In the genomic region with DNA sequence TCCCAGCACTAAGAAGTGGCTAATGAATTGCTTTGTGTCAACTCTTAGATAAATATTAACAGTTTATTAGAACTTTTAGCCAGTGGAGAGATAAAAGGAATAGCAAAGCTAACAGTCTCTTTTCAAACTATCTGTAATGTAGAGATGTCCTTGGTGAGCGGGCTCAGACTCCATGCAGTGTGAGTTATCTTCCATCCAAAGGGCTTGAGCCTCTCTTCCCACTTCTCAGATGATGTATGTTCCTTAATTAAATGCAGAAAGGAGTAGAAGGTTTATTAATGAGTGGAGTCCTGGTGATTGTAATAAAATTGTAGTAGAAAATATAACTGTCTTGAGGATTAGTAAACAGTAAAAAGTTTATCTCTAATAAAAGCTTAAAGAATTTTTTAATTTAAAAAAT, we compare ENCODE assay signal across 35 mouse cellular contexts.
"Had no signal": no experiment of that assay in that cellular context is flagged by ENCODE, and none has a peak within 500 bp of the region (broad histone marks: within the 10 kb centered on the region; RNA-seq: fewer than 3 reads in every experiment).

No protein-coding gene starts in this region.

- H3K9me3 ChIP-seq: heart, embryonic 10.5 days; heart, embryonic 12.5 days; heart, embryonic 13.5 days; heart, embryonic 15.5 days; hindbrain, embryonic 10.5 days; hindbrain, embryonic 12.5 days; hindbrain, embryonic 13.5 days; hindbrain, embryonic 15.5 days; intestine, embryonic 15.5 days; kidney, embryonic 15.5 days had no signal

- ATAC-seq: hindbrain, embryonic 16.5 days; hindbrain, postnatal 0 days; inflammation-experienced regulatory T-cells, adult 6 months; intestine, embryonic 15.5 days; intestine, embryonic 16.5 days; intestine, postnatal 0 days had no signal

- H3K4me2 ChIP-seq: heart, embryonic 11.5 days; heart, embryonic 12.5 days; heart, embryonic 13.5 days; heart, embryonic 15.5 days; hindbrain, embryonic 12.5 days; hindbrain, embryonic 13.5 days; hindbrain, embryonic 14.5 days; hindbrain, embryonic 15.5 days; intestine, embryonic 15.5 days; kidney, embryonic 15.5 days had no signal

- H3K36me3 ChIP-seq: heart, embryonic 10.5 days; heart, embryonic 15.5 days; hindbrain, embryonic 10.5 days; hindbrain, embryonic 12.5 days; intestine, embryonic 15.5 days; kidney, embryonic 15.5 days had no signal

- H3K9ac ChIP-seq: heart, embryonic 12.5 days; heart, embryonic 13.5 days; heart, embryonic 15.5 days; hindbrain, embryonic 12.5 days; hindbrain, embryonic 13.5 days; hindbrain, embryonic 14.5 days; hindbrain, embryonic 15.5 days; intestine, embryonic 15.5 days; kidney, embryonic 15.5 days had no signal

- H3K4me3 ChIP-seq: heart, embryonic 10.5 days; heart, embryonic 12.5 days; heart, embryonic 13.5 days; heart, embryonic 15.5 days; hindbrain, embryonic 10.5 days; hindbrain, embryonic 12.5 days; hindbrain, embryonic 13.5 days; hindbrain, embryonic 15.5 days; intestine, embryonic 15.5 days; kidney, embryonic 15.5 days; layer of hippocampus, adult 2 months had no signal

- H3K27ac ChIP-seq: heart, embryonic 10.5 days; heart, embryonic 13.5 days; heart, embryonic 15.5 days; hindbrain, embryonic 10.5 days; hindbrain, embryonic 12.5 days; hindbrain, embryonic 13.5 days; hindbrain, embryonic 14.5 days; hindbrain, embryonic 15.5 days; hindbrain, postnatal 0 days; intestine, embryonic 15.5 days; kidney, embryonic 15.5 days; kidney, postnatal 0 days; layer of hippocampus, adult 2 months had no signal

- H3K27me3 ChIP-seq: heart, embryonic 12.5 days; heart, embryonic 13.5 days; heart, embryonic 15.5 days; hindbrain, embryonic 12.5 days; hindbrain, embryonic 13.5 days; hindbrain, embryonic 15.5 days; intestine, embryonic 15.5 days; kidney, embryonic 15.5 days had no signal

- DNase-seq: heart, postnatal 10 days; heart, postnatal 14 days; heart, postnatal 36 days; heart, postnatal 4 days; kidney, adult 11 months; kidney, adult 18-20 months; kidney, adult 2 months; kidney, adult 8-10 months; kidney, adult 9 months; kidney, postnatal 10 days; kidney, postnatal 14 days; kidney, postnatal 25 days; kidney, postnatal 36 days; kidney, postnatal 4 days; layer of hippocampus, adult 9-11 months; layer of hippocampus, postnatal 36 days had no signal

- H3K4me1 ChIP-seq: heart, embryonic 10.5 days; heart, embryonic 12.5 days; heart, embryonic 13.5 days; heart, embryonic 15.5 days; hindbrain, embryonic 10.5 days; hindbrain, embryonic 12.5 days; hindbrain, embryonic 13.5 days; hindbrain, embryonic 15.5 days; intestine, embryonic 15.5 days; kidney, embryonic 15.5 days had no signal
